Mouse (Mus musculus): ENCODE data around the gene Sqstm1.
"Not testable (repeated sequence)": the region's sequence is repeated elsewhere in the genome, so short reads cannot be mapped to it uniquely, and the experiment has no call there.

DNA sequence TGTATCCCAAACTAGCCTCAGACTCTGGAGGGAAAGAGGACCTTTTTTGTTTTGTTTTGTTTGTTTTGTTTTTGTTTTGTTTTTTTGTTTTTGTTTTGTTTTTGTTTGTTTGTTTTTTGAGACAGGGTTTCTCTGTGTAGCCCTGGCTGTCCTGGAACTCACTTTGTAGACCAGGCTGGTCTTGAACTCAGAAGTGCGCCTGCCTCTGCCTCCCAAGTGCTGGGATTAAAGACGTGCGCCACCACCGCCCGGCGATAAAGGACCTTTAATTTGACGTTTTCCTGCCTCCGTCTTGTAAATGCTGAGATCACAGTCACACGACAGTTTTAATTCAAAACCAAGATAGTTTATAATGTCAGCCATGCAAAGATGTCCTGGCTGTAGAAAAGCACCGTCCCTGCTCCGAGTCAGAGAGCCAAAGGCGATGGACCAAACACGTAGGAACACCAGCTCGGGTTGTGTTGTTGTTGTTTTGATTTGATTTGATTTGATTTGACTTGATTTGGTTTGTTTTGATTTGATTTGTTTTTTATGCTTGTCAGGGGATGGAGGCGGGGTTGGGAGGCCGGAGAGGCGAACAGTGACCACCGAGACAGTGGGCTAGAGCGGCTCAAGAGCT, 36.4 kb downstream of the Sqstm1 start, which contains the start of gene Mrnip:
- not testable (repeated sequence) for TF ChIP-seq CTCF (IDR thresholded peaks at IDR 0.05; ENCODE audit: extremely low read depth, insufficient read length, insufficient replicate concordance, low read depth, low read length); POLR2A (IDR thresholded peaks at IDR 0.05; ENCODE audit: low read depth, low read length)
